Mouse (Mus musculus): ENCODE data around the gene Gngt1.

Gene Gngt1

DNA sequence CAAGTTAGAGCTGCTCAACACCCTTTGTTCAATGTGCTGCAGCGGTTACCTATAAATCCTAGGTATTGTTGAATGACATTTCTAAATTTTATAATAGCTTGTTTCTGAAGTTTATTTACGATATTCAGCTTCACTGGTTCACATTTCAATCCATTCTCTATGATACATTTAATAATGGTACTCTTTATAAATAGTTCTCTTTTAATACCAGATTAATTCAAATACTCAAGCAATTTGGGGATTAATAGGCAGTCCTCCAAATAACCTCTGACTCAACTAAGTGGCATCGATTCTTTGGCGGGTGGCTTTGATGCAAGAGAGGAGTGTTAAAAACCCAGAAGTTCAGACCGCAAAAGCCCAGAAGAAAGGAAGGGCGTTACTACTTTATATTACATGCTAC is at the start of gene Gngt1:
Gene Gngt1 (plus strand): TSS at position 301 of the 400 bp plus-strand sequence.
- DNase-seq (ENCODE audit: low spot score in 2 of 2), result no peak

DNA sequence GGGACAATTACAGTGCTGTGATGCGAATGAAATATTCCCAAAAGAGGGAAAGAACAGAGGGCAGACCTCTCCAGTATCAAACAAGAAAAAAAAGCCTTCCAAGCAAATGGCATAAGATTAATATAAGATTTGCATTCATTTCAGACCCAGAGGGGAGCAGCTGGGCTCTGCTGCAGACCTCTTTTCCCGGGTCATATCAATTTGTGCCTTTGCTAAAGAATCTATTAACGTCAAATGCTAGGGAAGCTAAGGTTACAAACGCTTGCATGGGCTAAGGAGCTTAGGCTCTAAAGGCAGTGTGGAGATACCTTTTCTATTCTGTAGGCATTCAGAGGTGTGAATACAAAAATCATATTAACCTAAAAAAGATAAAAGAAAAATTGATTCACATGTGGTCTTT is 38.6 kb upstream of the Gngt1 start:
- no peak for DNase-seq (ENCODE audit: low spot score in 2 of 2)

DNA sequence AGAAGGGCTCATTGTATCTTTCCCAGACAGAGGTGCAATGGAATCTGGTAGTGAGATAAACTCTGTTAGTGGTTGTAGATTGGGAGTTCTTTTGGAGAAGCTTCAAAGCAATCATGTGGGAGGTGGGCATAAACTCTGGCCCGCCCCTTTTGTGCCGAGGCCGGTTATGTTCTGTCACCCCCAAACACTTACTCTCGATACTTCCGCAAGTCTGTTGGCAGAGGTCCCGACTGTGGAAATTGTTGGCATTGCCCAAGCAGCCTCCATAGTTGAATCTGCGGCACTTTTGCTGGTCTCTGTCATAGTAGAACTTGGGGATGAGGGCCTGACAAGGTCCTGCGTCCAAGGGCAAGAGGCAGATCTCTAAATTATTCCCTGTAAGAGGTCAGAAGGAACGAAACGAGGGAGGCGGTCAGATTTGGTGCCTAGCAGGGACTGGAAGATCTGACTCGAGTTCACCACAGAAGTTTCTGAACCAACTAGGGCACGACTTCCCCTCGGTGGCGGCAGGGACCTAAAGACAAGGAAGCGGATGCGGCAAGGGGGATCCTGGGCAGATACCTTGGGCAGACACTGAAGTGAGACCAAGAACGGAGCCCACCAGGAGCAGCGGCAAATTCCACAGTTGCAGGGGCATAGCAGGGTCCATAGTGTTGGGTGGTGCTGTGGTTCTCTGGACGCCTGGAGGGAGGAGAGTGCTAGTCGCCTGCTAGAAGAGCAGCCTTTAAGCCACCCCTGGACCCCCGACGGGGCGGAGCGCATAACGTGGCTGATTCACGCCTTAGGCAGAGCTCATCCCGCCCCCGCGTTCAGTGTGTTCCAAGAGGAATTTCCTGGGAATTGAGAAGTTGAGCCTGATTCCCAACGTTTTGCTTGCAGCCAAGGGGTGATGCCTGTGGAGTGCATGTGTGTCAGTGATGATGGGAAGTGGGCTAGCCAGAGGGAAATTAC is 25.6 kb upstream of the Gngt1 start:
- DNase-seq (ENCODE audit: low spot score in 2 of 2), result peak; percentile 6 to 25

DNA sequence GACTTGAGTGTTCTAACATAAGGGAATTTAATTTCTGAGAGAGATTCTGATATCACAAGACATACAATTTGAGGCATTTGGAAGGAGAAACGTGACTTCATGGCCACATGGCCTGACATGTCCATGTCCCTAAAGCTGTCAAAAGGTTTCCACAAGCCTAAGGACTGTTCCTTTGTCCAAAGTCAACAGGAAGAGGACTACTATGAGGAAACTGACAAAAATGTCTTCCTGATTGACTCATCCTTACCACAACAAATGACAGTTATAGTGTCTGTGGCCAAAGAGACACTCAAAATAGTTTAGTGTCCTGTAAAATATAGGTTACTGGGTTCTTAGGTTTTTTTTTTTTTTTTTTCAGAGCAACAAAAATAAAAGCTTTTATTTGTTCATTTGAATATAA is 19.9 kb upstream of the Gngt1 start:
- no peak for DNase-seq (ENCODE audit: low spot score in 2 of 2)

DNA sequence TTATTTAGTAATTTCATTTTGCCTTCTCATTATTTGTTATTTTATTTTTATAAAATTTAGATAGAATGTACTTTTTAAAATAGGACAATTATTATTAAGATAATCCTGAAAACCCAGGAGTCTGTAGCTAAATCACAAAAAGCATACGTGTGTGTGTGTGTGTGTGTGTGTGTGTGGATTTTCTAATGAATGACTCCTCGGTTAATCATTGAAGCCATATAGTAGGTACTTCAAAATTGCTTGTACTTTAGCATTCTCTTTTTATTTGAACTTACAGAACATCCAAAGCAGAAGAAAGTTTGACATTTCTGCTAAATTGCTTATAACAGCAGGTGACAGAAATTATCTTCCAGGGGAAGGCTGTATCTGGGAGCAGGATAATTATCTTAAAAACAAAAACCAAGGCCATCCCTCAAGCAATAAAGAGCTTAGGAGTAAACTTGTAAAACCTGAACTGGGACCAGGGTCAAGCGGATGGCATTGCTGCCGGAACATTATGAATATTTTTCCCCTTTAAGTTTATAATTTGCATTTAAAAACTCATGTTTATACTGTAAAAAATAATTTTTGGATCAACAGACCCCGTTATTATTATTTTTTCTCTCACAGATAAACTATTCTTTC is 10.8 kb upstream of the Gngt1 start:
- DNase-seq (ENCODE audit: low spot score in 2 of 2), result no peak

DNA sequence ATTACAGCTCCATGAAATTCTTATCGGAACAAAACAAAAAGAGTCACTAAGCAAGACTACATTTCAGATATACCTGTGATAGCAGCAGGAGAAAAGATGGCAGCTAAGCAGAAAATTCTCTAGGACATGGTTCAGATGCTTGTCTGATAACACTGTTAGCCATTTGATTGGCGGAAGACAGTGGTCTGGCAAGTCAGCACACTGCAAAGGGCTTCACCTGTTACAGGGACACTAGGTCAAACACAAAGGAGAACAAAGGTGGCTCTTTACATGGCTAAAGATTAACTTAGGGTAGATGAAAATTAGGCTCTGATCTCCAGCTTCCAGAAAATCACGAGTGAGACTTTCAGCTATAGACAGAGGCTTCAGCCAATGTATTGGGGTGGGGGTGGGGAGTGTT is 4.8 kb upstream of the Gngt1 start, which contains the start of gene Tfpi2:
Gene Tfpi2 (minus strand): TSS at position 170 of the 400 bp plus-strand sequence.
- DNase-seq (ENCODE audit: low spot score in 2 of 2), result no peak

DNA sequence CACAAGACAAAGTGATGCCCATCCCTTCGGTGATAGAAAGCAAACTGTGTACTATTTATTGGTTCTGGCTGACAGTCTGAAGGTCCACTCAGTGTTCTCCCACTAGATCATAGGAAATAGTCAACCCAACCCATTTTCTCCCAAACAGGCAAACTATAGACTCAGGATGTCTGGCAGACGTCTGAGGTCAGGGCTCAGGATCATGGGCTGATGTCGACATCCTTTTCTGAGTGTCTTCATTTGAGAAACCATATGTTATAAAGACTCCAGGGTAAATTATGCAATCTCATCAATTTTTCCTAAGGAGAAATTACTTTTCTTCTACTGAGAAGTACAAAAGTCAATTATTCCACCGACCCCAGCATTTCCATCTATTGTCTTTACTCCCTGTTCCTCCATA is 4.5 kb downstream of the Gngt1 start:
- no peak for DNase-seq (ENCODE audit: low spot score in 2 of 2)

DNA sequence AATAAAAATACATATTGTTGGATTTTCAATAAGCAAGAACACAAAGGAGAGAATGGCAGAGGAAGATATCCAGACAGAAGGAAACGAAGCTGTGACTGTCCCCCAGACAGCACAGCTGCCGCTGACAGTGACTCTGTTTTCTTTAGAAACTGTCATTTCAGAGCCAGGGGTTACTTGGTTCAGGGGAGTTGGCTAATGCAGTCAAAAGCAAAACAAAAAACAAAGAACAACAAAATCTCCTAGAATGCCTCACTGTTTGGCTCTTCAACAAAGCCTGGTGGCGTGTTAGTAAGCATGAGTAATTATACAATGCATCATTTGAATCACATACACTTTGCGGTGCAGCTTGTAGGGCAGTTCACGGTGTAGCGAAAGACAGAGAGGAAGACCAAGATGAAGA is 5.7 kb downstream of the Gngt1 start:
- DNase-seq (ENCODE audit: low spot score in 2 of 2), result no peak

DNA sequence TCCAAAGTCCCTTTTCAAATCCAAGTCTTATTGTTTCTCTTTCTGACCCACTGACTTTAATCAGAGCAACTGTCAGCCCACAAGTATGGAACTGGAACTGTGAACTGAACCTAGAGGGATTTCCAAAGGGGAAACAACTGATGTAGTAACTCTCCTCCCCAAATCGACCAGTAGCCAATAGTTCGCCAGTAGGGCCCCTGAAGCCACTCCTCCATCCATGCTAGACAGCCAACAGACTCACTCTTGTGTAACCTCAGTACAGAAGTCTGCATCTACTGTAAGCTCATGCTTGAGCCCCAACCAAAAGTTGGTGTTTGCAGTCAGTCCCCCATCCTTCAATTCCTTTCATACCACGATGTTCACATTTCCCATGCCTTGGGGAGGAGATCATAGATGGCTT is 7.1 kb downstream of the Gngt1 start:
- DNase-seq (ENCODE audit: low spot score in 2 of 2), result no peak

DNA sequence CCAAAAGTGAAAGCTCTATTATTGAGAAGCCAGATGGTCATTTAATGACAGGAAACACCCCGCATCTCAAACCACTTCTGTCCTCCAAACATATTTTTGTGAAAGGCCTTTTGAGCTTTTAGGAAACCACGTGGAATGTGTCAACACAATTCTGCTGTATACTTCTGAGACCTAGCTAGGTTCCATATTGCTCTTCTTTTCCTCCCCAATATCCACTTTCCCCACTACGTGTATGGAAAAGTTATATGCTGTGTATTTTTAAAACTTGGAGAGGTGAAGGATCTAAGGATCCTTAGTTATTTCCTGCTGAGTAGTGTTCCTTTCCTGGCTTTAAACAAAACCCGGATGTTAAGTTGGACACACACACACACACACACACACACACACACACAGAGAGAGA is 9.9 kb downstream of the Gngt1 start:
- DNase-seq (ENCODE audit: low spot score in 2 of 2), result no peak

DNA sequence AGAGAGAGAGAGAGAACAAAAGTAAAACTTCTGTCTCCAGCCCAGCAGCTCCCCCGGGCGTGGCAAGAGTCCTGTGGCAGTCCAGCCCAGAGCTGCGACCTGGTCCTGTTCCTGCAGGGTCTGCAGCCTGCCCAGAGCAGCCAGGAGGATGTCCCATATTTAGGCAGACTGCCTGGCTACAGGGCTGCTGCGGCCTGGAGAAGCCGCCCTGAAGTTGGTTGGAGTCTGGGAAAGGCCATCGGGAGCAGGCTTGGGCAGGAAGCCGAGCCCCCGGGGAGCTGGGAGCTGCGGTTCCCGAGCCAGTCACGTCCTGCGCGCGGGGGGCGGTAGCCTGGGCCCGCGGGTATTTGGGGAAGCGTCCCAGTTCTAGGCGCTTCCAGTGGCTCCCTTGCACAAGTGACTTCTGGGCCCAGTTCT is 10.3 kb downstream of the Gngt1 start, which contains the start of gene Gng11:
Gene Gng11 (plus strand): TSS at position 15 of the 417 bp plus-strand sequence.
- DNase-seq (ENCODE audit: low spot score in 2 of 2), result peak; percentile 69 to 76

DNA sequence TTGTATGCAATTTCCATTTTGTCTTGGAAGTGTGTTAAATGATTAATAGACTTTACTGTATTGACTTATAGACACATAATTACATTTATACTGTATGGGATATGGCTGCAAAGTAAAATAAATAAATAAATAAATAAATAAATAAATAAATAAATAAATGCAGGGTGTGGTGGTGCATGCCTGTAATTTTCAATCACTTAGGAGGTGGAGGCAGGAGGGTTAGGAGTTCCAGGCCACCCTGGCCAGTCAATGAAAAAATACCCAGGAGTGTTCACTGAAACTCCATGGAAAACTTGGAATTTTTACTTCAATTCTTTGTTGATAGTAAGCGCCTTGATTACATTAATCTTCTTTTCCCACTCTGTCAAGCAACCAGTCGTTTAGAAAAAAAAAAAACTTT is 11.2 kb downstream of the Gngt1 start:
- DNase-seq (ENCODE audit: low spot score in 2 of 2), result no peak

DNA sequence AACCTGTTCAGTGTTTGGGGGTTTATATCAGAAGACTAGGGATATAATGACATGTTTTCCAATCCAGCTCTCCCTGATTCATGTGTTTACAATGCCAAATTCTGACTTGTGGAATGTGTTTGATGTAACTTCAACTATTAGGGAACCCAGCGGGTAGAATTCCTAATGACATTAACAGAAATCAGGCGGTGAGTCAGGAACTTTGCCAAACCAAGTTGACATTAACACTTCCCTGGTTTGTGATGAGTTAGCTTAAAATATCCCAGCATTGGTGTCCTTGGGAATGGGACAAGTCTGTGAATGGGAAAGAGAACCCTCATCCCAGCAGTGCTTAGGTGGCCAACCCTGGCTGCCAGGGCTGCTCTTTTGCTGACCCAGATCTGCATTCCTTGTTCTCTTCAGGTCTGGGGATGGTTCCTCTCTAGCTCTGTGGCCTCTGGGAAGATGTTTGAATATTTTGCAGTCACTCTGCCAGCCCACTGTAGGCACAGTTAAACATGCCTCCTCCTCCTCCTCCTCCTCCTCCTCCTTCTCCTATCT is 15.0 kb downstream of the Gngt1 start:
- no peak for DNase-seq (ENCODE audit: low spot score in 2 of 2)

DNA sequence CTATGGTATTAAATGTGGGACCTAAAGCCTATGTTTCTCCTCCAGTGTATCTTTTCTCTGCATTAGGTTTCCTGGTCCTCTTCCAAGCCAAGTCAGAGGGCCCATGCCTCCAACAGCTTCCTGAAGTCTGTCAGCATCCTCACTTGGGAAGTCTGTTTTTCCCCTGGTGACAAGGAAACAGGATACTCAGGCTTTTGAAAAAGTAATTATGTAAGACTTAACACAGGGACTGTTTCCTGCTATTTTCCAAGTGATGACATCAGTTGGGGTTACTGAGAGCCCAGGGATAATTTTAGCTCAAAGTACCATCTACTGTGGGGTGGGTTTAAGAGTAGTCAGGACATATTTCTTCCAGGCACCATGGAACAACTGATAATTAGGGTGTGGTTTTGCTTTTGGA is 16.0 kb downstream of the Gngt1 start:
- DNase-seq (ENCODE audit: low spot score in 2 of 2), result no peak

DNA sequence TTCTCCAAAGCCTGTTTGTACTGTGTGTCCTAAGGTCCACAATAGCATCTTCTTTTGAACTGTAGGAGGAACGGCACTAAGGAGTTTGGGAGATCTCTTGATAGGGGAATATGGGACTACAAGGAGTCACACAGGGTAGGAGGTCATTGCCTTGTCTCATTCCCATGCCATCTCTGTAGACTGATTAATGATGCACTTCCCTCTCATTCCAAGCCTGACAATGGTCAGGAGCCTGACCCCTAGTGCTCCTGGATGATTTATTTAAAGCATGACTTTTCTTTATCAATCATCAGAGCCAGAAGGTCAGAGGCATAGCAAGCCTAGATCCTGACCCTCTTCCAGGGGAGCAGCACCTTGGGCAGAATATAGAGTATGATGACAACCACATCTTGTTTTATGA is 29.1 kb downstream of the Gngt1 start:
- no peak for DNase-seq (ENCODE audit: low spot score in 2 of 2)

DNA sequence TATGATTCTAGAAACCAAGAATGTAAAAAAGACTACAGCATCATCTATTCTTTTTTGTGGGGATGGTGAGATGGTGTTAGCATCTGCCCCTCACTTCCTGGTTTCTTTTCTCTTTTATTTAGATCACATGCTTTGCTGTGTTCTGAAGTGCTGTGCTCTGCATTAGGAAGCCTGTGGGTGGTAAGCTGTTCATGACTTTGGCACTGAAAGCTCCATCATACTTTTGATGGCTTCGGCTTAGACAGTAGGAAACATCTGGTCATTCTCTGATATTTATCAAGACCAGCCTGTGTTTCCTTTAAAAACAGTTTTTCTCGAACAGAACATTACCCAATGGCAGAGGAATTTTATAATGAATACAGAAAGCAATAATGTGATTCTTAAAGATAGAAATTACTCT is 32.8 kb downstream of the Gngt1 start:
- DNase-seq (ENCODE audit: low spot score in 2 of 2), result no peak

DNA sequence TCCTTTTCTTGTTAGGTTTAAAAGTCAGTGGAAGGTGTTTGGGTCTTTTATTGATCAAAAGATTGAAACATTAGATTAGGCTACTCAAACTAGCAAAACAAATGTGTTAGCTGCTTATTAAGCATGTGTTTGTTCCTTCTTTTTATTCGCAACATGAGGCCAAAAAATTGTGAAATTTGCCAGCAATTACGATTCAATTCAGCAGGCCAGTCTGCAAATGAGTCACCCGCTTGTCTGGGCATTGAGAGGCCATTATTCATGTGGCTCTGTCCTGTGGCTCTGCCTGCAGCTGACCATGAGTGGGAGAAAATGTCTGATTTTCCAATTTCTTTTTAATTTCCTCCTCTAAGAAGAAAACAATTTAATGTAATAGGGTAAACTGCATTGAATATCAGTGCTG is 37.4 kb downstream of the Gngt1 start:
- no peak for DNase-seq (ENCODE audit: low spot score in 2 of 2)

DNA sequence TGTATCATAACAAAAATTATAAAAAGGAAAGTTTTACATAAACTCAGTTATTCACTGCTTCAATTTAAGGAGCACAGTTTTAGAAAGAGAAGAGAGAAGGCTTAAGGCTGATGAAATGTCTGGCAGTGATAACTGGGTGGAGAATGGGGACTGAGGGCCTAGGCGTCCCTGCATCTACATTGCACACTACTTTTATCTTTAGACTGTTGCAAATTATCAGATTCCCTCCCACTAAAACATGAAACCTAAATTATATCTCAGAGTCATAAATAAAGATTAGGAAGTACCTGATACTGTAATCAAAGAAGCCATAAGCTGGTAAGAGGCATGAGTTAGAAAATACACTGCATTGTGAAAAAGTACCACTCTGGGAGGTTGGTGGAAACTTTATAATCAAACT is 48.2 kb downstream of the Gngt1 start:
- no peak for DNase-seq (ENCODE audit: low spot score in 2 of 2)

Measured in urinary bladder, postnatal 36 days (tissue).